Mouse (Mus musculus): ENCODE results near the gene Tmem268. TPM values are rescaled to one million over a fixed set of nuclear protein-coding genes. Genes with fewer than 3 reads are reported as not detected.

Tmem268 gene
- 5.5 and 6.9 TPM in 2 replicates for polyA plus RNA-seq (2012)

- no peak for TF ChIP-seq GATA1 (IDR thresholded peaks at IDR 0.05; ENCODE audit: low read length)
Observed at GRCm38 (mm10) chr4:63558407-63559081, at the start of gene Tmem268. Gene Tmem268 (plus strand): TSS chr4:63558781.

DNA sequence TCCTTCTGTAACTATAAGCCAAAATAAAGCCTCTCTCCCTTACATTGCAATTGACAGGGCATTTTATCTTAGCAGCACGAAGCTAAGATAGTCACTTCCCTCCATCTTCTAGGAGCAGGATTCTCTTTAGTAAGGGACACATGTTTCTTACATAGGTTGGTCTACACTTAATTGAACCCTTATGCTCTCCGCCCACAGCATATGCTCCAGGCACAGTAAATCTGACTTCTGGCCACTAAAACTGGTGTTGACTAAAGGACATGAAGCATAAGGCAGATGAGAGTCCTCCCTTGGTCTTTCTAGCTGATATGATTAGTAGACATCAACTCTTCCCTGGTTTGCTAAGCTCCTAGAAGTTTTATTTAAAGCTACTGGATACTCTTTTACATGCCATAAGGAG is 45.7 kb upstream of the Tmem268 start:
- TF ChIP-seq GATA1 (IDR thresholded peaks at IDR 0.05; ENCODE audit: low read length): no peak

- TF ChIP-seq GATA1 (IDR thresholded peaks at IDR 0.05; ENCODE audit: low read length): no peak
Observed at GRCm38 (mm10) chr4:63514454-63514984, 44.1 kb upstream of the Tmem268 start.

GRCm38 (mm10) chr4:63515021-63515420 is 43.6 kb upstream of the Tmem268 start:
- TF ChIP-seq GATA1 (IDR thresholded peaks at IDR 0.05; ENCODE audit: low read length): no peak

GRCm38 (mm10) chr4:63521813-63522419 is 36.7 kb upstream of the Tmem268 start:
- TF ChIP-seq GATA1 (IDR thresholded peaks at IDR 0.05; ENCODE audit: low read length): no peak

DNA sequence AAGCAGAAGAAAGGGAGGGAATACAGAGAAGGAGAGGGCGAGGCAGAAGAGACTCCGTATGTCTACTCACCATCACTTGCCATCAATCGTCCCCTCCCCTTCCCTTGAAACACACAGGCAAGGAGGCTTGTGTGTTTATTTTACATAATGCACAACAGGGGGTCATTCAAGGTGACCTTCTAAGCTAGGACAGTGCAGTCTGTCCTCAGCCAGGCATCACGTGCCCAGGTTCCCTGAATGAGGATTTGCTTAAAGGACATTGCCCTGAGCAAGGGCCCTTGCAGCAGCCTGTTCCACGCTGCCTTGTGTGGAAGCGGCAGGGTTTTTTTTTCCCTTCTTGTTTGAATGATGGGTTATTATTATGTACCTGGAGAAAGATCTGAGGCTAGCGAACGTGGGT is 33.1 kb upstream of the Tmem268 start:
- TF ChIP-seq GATA1 (IDR thresholded peaks at IDR 0.05; ENCODE audit: low read length): no peak

- TF ChIP-seq GATA1 (IDR thresholded peaks at IDR 0.05; ENCODE audit: low read length): no peak
Observed at GRCm38 (mm10) chr4:63528946-63529345, 29.6 kb upstream of the Tmem268 start.

GRCm38 (mm10) chr4:63530409-63530808 is 28.2 kb upstream of the Tmem268 start:
- no peak for TF ChIP-seq GATA1 (IDR thresholded peaks at IDR 0.05; ENCODE audit: low read length)

DNA sequence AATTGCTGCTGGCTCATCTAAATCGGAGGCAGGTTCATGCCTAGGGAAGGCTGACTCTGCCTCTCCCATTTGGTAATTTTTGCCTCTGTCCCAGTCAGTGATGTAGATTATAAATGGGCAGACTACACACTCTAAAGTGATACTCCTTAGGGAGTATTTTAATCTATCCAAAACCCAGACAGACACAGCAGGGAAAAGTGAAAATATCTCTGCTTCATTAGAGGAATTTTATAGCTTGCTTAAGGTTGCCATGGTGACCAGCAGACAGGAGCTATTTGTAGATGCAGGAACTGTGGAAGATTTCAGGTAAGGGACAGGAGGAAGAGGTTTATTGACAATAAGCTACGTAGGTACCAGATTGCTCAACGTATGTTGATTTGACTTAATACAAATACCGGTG is 21.0 kb upstream of the Tmem268 start:
- TF ChIP-seq GATA1 (IDR thresholded peaks at IDR 0.05; ENCODE audit: low read length): no peak

GRCm38 (mm10) chr4:63542209-63542608 is 16.4 kb upstream of the Tmem268 start:
- no peak for TF ChIP-seq GATA1 (IDR thresholded peaks at IDR 0.05; ENCODE audit: low read length)

DNA sequence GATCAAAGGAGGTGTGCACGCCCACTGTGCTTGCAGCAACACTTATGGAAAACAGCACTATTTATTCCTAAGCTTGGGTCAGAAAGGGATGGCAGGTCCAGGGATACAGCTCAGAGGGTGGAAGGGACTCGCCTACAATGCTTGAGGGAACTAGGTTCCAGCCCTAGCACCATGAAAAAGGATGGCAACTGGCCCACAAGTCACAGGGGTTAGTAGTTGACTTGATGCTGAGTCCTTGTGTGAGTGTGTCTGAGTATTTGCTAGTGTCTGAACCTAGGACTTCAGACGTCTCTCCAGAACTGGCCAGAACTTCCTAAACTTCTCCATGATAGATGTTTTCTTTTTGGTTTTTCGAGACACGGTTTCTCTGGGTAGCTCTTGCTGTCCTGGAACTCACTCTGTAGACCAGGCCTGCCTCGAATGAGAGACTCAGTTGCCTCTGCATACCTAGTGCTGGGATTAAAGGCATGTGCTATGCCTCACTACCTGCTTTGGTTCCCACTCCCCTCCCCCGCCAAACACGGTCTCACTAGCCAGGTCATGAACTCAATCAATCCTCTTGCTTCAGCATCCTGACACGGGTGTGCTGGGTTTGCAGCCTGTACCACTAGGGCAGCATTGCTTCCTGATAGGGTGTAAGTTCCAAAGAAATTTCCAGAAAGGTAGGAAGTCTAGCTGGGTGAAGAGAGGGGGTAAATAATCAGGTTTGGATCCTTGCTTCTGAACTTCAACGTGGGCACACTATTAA is 14.7 kb upstream of the Tmem268 start:
- TF ChIP-seq GATA1 (IDR thresholded peaks at IDR 0.05; ENCODE audit: low read length): no peak

- no peak for TF ChIP-seq GATA1 (IDR thresholded peaks at IDR 0.05; ENCODE audit: low read length)
Observed at GRCm38 (mm10) chr4:63544494-63545230, 13.9 kb upstream of the Tmem268 start, which contains the start of gene Atp6v1g1. Gene Atp6v1g1 (plus strand): TSS chr4:63544772.

GRCm38 (mm10) chr4:63545231-63545958 is 13.2 kb upstream of the Tmem268 start:
- no peak for TF ChIP-seq GATA1 (IDR thresholded peaks at IDR 0.05; ENCODE audit: low read length)

- no peak for TF ChIP-seq GATA1 (IDR thresholded peaks at IDR 0.05; ENCODE audit: low read length)
Observed at GRCm38 (mm10) chr4:63546441-63547055, 12.0 kb upstream of the Tmem268 start.
